Mouse (Mus musculus): ENCODE data around the gene Tmem220.

Gene Tmem220

GRCm38 (mm10) chr11:67036892-67037291 is 11.9 kb downstream of the Tmem220 start:
- TF ChIP-seq GATA4 (IDR thresholded peaks at IDR 0.05; ENCODE audit: insufficient replicate concordance, low read length) = no peak

- TF ChIP-seq GATA4 (IDR thresholded peaks at IDR 0.05; ENCODE audit: insufficient replicate concordance, low read length) = no peak
Observed at GRCm38 (mm10) chr11:67039799-67040198, 14.8 kb downstream of the Tmem220 start.

- no peak for TF ChIP-seq GATA4 (IDR thresholded peaks at IDR 0.05; ENCODE audit: insufficient replicate concordance, low read length)
Observed at GRCm38 (mm10) chr11:67040483-67040882, 15.5 kb downstream of the Tmem220 start.

GRCm38 (mm10) chr11:67043007-67043406 is 18.1 kb downstream of the Tmem220 start:
- TF ChIP-seq GATA4 (IDR thresholded peaks at IDR 0.05; ENCODE audit: insufficient replicate concordance, low read length) = no peak

GRCm38 (mm10) chr11:67044959-67045358 is 20.0 kb downstream of the Tmem220 start:
- TF ChIP-seq GATA4 (IDR thresholded peaks at IDR 0.05; ENCODE audit: insufficient replicate concordance, low read length) = no peak

GRCm38 (mm10) chr11:67047199-67047598 is 22.2 kb downstream of the Tmem220 start:
- TF ChIP-seq GATA4 (IDR thresholded peaks at IDR 0.05; ENCODE audit: insufficient replicate concordance, low read length) = no peak

GRCm38 (mm10) chr11:67048496-67048895 is 23.5 kb downstream of the Tmem220 start:
- TF ChIP-seq GATA4 (IDR thresholded peaks at IDR 0.05; ENCODE audit: insufficient replicate concordance, low read length) = no peak

GRCm38 (mm10) chr11:67049256-67049655 is 24.3 kb downstream of the Tmem220 start:
- TF ChIP-seq GATA4 (IDR thresholded peaks at IDR 0.05; ENCODE audit: insufficient replicate concordance, low read length) = no peak

- TF ChIP-seq GATA4 (IDR thresholded peaks at IDR 0.05; ENCODE audit: insufficient replicate concordance, low read length) = no peak
Observed at GRCm38 (mm10) chr11:67051676-67052320, 26.8 kb downstream of the Tmem220 start.

GRCm38 (mm10) chr11:67052321-67052952 is 27.5 kb downstream of the Tmem220 start, which contains the start of the genes Adprm and Sco1:
Adprm (minus strand) TSS chr11:67052594.
Sco1 (plus strand) TSS chr11:67052670.
- peak; percentile 87; the same call in 1 of the 2 replicates for TF ChIP-seq GATA4 (IDR thresholded peaks at IDR 0.05; ENCODE audit: insufficient replicate concordance, low read length)

GRCm38 (mm10) chr11:67054754-67055365 is 29.9 kb downstream of the Tmem220 start:
- no peak for TF ChIP-seq GATA4 (IDR thresholded peaks at IDR 0.05; ENCODE audit: insufficient replicate concordance, low read length)

GRCm38 (mm10) chr11:67061311-67061710 is 36.4 kb downstream of the Tmem220 start:
- TF ChIP-seq GATA4 (IDR thresholded peaks at IDR 0.05; ENCODE audit: insufficient replicate concordance, low read length) = no peak

- no peak for TF ChIP-seq GATA4 (IDR thresholded peaks at IDR 0.05; ENCODE audit: insufficient replicate concordance, low read length)
Observed at GRCm38 (mm10) chr11:67062726-67063125, 37.8 kb downstream of the Tmem220 start.

- TF ChIP-seq GATA4 (IDR thresholded peaks at IDR 0.05; ENCODE audit: insufficient replicate concordance, low read length) = no peak
Observed at GRCm38 (mm10) chr11:67067741-67068140, 42.8 kb downstream of the Tmem220 start.

GRCm38 (mm10) chr11:67072615-67073130 is 47.7 kb downstream of the Tmem220 start:
- no peak for TF ChIP-seq GATA4 (IDR thresholded peaks at IDR 0.05; ENCODE audit: insufficient replicate concordance, low read length)

GRCm38 (mm10) chr11:67075036-67075435 is 50.1 kb downstream of the Tmem220 start:
- TF ChIP-seq GATA4 (IDR thresholded peaks at IDR 0.05; ENCODE audit: insufficient replicate concordance, low read length) = no peak
